Mouse (Mus musculus): ENCODE results near the gene Capn9. TPM values are rescaled to one million over a fixed set of nuclear protein-coding genes. Genes with fewer than 3 reads are reported as not detected.

Gene Capn9
- total RNA-seq (2015) (not detected in 2 replicates), total RNA-seq (2017) (not detected in 2 replicates)

DNA sequence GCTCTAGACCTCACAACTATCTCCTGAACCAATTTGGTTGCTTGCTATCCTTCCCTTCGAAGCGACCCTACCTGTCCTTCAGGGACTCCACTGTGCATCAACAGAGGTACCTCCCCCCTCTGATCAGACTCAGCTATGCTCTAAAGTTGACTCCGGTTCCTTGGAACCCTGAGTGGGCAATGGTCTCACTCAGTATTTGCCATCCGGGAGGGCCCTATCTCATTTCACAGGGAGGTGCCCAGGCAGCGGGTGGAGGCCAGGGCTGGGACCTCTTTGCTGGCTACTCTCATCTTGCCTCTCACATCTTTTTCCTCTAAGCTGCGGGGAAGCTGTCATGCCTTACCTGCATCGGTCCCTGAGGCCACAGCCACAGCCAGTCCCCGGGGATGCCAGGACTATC, at the start of gene Capn9:
Capn9 (plus strand) TSS at position 301 of the 400 bp plus-strand sequence.
- ATAC-seq (ENCODE audit: poor library complexity, severe bottlenecking) = no peak

DNA sequence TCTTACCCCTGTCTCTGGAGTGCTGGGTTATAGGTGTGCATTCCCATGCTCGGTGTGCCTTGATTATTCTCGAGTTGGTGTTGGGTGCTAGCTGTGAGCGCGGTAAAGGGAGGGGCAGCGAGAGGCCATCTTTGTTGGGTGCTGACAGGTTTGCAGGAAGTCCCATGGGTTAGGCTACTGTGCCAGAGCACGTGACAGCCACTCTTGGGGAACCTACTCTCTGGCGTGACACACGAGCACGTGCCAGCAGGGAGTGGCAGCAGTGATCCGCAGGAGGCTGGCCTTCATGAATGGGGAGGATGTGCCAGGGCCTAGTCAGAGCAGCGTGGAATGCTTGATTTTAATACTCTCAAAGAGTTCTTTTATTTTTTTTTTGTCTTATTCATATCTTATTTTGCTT, 49.6 kb upstream of the Capn9 start:
- ATAC-seq (ENCODE audit: poor library complexity, severe bottlenecking) = no peak

DNA sequence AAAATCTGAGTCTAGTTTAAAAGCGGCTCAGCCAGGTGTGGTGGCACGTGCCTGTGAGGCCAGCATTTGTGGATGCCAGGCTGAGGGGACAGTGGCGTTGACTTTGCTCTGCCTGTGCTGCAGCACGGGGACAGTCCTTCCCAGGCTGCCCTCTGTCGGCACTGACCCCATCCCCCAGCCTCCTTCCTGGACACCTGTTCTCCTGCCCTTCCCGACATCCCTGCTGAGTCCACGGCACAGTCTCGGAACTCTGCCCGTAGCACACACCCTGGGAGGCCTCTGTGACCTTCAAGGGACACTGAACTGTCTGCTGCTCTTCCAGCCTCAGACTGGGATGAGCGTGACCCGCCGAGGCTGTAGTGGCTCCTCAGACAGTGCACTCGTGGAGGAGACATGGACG, 45.8 kb upstream of the Capn9 start:
- ATAC-seq (ENCODE audit: poor library complexity, severe bottlenecking) = no peak

DNA sequence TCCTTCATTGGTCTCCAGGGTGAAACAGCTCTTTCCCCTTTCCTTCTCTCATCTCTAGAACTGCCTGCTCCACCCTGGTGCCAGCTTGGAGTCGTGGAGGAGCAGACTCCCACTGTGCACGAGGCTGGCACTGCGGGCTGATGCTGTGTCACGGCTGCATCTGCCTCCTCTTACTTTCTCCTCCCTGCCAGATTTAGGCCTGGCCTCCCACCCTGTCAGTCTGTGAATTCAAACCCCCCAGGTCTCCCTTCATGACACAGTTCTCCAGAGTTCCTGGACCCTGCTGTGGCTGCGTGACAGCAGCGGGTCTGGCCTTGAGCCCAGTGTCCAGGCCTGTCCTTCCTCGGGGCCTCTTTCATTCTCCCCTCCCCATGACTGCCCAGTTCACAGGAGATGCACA, 45.4 kb upstream of the Capn9 start:
- ATAC-seq (ENCODE audit: poor library complexity, severe bottlenecking) = no peak

DNA sequence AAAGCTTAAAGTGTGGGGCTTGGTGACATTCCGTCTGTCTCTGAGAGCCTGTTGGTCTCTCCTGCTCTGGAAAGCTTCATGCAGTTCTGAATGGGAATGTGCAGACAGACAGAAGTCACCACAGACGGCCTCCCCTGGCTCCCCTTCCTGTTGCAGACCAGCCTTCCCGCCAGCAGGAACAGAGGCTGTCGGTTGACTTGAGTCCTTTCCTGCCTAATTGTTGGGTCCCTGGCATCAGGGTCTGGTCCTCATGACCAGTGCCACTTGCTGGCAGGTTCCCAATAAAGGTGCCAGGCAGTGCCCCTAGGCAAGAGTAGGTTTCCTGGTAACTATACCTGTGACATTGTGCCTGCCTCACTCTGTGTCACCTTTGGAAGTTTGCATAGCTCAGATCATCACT, 44.9 kb upstream of the Capn9 start:
- no peak for ATAC-seq (ENCODE audit: poor library complexity, severe bottlenecking)

DNA sequence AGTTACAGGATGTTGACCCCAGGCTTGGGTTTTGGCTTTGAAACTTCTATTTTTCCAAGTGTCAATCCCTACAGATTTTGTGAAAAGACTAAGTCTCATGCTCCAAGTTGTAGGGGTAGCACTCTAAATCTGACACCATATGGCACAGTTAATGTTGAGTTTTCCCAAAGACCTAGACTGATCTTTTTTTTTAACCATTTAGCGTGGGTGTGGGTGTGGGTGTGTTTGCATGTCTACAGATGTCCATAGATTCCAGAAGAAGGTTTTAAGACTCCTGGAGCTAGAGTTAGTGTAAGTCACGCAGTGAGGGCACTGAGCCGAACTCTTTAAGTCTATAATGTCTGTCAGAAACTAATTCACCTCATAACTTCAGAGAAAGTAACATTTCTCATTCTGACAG, 43.3 kb upstream of the Capn9 start:
- ATAC-seq (ENCODE audit: poor library complexity, severe bottlenecking) = no peak

DNA sequence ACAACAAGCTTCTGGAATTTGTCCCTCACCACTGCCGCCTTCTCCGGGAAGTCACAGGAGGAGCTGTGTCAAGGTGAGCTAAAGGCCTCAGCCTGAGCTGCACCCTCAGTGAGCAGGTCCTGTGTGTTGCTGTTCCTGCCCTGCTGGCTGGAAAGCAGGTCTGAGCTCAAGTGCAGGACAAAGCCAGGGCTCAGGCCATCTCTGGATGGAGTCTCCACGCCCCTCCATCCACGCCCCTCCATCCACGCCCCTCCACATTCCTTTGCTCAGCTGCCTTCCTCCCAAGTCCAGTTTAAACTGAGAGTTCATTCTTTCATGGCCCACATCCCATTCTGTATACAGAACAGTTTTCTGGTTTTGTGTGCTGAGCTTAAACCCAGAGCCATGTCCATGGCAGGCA, 40.5 kb upstream of the Capn9 start:
- ATAC-seq (ENCODE audit: poor library complexity, severe bottlenecking) = no peak

DNA sequence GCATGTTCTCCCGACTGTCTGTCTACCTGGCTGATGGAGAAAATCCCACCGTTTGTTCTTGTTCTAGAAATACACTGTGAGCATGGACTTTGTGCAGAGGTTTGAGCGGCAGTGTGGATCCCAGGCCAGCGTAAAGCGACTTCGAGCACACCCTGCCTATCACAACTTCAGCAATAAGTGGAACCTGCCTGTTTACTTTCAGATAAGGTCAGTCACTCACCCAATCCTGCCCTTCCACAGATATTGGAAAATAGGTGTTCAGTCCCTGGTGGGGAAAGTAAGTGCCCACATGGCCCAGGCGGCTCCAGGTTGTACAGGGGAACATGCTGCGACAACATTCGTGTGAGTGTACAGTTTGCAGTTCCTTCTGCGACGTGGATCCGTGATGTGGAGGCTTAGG, 35.0 kb upstream of the Capn9 start:
- ATAC-seq (ENCODE audit: poor library complexity, severe bottlenecking) = no peak

DNA sequence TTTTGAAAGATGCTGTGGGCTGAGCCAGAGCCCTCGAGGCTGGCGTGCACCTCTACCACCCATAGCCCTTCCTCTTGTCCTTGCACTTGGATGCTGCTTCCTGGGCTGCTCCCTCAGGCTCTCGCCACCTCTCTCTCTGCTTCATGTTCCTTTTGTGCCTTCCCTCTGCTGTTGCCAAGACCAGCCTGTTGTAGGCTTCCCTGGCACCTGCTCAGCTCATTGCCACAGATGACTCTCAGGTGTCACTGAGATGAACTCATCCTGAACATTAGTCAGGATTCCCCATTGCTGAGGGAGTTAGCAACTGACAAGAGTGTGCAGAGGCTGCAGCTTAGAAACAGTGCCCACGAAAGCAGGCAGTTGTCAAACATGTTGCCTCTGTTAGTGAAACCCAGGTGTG, 33.9 kb upstream of the Capn9 start:
- no peak for ATAC-seq (ENCODE audit: poor library complexity, severe bottlenecking)

DNA sequence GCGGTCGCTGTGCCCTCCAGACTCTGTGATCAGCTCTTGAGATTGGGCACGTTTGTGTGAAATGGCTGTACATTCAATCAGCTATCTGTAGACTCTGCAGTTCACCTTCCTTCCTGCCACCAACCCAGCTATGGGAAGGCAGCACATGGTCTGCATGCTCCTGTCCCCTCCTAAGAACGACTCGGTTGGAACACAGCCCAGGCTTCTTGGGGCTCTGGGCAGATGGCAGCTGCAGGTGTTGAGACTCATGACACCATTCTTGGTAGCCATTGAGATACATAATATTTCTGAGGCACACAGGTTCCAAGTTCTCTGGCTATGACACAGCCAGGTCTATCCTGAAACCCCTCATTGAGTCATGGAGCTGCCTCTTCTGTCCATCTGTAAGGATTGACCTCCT, 32.6 kb upstream of the Capn9 start:
- no peak for ATAC-seq (ENCODE audit: poor library complexity, severe bottlenecking)

DNA sequence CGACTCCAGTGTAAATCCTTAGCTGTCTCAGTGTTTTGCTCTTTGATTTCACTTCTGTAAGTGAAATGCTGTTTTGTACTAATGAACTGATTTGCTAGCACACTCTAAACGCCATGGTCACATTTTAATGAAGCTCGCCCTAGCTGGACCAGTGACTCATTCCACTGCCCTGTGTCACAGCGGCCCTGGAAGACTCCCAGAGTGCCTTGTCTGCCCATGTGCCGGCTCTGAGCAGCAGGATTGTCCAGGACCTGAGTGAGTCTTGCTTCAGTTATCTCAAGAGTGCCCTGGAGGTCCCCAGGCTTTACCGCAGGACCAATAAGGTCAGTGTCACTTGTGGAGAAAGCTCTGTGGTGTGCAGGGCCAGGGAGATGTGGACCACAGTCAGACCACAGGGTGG, 29.5 kb upstream of the Capn9 start:
- no peak for ATAC-seq (ENCODE audit: poor library complexity, severe bottlenecking)

DNA sequence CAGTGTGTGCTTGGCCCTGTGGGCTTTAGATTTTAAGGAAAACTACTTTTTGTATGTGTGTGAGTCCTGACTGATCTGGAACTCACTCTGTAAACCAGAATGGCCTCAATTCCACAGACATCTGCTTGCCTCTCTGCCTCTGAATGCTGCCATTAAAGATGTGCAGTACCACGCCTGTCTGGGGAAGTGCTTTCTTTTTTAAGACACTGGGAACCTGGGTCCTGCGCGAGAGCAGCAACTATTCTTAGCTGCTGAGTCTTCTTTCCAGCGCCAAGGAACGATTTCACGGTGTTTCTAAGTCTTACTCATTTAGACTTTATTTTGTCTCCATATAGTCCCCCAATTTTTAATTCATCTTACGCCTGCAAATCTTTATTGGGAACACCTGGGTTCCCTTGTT, 29.1 kb upstream of the Capn9 start:
- ATAC-seq (ENCODE audit: poor library complexity, severe bottlenecking) = no peak

DNA sequence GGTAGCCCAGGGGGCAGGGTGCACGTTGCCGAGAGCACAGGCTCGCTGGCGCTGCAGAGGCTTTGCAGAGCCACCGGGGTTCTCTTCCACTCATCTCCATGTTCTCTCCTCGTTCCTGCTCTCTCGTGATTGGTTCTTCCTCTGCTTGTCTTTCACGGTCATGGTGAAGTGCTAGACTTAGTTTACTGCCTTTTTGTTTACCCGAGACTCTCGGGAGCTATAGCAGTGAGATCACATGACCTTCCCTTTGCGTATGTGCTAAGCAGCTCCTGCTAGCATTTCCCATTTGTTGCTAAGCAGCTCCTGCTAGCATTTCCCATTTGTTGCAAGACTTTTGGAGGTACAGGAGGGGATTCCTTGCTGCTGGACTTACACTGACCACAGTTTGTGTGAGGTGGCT, 28.6 kb upstream of the Capn9 start:
- ATAC-seq (ENCODE audit: poor library complexity, severe bottlenecking) = no peak

DNA sequence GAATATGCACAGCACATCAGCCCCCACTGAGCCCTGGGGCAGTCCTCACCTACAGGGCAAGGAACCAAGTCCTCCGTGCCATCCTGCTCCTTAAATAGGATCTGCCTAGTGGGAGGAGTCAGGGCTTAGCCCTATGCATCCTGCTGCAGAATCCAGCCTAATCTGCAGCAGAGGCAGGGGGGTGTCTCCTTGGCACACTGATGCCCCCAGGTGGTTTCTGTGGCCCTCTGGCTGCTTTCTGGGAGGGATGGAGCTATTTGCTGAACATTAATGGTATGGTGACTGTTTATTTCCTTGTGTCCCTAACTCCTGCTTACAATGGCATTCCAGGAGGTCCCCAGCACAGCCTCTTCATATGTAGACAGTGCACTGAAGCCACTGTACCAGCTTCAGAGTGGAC, 27.7 kb upstream of the Capn9 start:
- ATAC-seq (ENCODE audit: poor library complexity, severe bottlenecking) = no peak

DNA sequence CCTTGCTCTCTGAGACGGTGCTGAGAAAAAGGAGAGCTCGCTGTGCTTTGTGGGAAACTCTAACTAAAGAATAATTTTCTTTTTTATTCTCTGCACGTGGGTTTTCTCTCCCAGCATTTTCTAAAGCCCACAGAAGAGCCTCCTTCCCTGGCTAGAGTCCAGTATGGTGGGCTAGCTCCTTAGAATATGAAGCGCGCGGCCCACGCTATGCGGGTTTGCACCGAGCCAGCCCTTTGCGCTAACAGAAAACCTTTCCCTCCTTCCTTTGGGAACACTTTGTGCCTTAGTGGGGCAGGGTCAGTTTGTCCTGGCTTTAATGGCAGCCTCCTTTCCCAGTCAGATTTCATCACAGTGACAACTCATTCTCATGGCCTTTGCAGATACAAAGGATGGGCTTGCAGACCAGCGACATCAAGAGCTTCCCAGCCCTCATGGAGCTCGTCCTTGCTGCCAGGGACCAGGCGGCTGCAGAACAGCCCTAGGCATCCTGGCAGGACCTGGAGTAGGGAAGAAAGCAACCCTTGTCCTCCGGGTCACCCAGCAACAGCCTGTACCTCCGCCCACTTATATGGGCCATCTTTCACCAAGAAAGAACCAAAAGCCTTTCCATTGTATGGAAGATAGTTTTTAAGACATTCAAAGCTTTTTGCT, 24.8 kb upstream of the Capn9 start:
- ATAC-seq (ENCODE audit: poor library complexity, severe bottlenecking) = no peak

DNA sequence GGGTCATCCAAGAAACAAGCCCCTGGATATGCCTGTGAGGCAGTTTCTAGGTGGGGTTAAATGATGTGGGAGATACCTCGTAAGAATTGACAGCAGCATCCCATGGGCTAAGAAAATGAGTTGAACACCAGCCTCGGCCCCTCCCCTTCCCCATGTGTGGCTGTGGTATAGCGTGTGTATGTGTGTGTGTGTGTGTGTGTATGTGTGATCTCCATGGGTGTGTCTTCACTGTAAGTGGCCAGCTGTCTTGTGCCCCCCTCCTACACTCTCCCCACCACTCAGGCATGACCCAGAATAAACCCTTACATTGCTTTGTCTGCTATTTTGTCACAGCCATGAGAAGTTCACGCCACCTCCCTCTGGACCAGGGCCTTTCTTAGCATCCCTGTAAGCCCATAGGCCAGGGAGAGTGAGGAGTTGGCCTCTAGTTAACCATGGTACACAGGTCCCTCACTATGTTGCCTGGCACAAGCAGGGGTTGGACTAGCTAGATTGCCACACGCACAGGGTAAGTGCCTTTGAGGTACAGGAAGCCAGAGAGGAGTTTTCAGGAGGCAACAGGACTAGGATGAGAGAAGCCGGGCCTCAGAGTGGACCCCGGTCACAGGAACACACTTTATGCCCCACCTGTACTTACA, 20.7 kb upstream of the Capn9 start:
- no peak for ATAC-seq (ENCODE audit: poor library complexity, severe bottlenecking)

DNA sequence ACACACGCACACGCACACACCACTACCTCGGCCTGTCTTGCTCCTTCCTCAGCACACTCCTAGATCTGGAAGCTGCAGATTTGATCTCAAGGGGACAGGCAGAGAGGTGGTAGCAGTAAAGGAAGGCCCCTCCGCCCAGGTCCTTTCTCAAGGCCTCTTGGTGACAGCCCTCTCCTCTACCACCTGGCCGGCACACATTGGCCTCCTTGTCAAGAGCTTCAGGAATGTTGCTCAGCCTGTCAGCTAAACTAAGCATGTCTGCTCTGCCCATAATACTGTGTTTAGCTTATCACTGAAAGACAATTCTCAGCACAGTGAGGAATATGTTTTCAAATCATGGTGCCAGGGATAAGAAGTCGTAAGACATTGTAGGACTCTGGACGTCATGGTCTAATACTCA, 19.7 kb upstream of the Capn9 start:
- no peak for ATAC-seq (ENCODE audit: poor library complexity, severe bottlenecking)

DNA sequence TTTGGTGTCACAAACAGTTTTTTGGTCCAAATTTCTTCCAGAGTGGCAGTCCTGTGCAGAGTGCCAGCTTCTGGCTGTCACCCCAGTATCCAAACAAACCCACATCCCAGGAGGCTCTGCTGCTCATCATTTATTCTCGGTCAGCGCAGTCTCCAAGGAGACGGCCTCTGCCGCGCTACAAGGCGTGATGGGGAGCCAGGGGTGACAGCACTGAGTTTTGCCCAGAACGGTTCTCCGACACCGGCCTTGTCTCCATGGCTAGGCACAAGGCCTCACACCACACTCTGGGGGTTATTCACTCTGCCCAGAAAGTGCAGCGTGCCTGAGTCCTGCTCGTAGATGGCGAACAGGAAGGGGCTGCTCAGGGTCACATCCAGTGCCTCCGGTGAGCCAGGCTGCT, 19.3 kb upstream of the Capn9 start:
- ATAC-seq (ENCODE audit: poor library complexity, severe bottlenecking) = no peak

DNA sequence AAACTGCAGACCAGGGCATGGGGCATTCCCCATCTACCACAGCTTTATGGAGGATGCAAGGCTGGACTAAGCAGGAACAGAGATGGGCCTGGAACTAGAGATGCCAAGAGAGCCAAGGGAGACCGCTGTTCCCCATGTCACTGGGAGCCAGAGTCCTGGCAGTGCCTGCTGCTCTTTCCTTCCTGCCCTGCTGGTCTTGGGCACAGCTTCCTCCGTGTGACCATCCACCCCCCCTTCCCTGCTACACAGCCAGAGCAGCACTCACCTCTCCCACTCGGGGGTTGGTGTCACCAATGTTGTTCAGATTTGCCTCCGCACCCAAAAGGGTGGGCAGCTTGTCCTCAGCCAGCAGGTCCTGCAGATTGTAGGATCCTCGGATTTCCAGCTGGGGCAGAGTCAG, 18.4 kb upstream of the Capn9 start:
- no peak for ATAC-seq (ENCODE audit: poor library complexity, severe bottlenecking)

DNA sequence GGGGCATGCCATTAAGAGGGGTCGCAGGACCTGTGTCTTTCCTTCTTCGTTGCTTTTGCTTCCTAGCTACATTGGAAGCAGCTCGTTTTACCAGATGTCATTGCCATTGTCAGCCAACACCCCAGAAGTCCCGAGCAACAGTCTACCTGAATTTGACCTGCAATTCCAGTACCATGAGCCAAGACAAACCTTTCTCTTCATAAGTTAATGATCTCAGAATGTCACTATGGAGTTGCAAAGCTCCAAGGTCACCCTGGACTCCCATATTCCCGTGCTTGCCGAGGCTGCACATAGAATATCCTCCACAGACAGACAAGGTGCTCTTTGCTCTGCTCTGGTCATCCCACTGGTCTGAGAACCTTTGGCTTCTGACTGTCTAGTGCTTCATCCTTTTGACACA, 8.8 kb upstream of the Capn9 start:
- no peak for ATAC-seq (ENCODE audit: poor library complexity, severe bottlenecking)

DNA sequence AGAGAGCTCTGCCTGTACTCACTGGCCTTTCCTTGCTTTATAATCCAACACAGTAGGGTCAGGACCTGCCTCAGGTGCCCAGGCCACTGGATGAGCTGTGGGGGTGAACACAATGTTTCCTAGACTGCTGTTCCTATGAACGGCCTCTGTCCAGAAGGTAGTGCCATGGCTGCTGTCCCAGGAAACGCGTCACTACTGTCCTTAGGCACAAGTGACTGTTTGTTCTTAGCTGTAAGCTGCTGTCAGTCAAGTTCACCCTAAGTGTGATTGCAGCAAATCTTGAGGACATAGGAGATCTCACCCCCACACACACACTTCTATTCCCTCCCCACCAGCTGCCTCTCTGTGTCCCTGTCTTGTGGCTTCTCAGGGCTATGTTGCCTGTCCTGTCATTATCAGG, 8.3 kb upstream of the Capn9 start:
- no peak for ATAC-seq (ENCODE audit: poor library complexity, severe bottlenecking)

DNA sequence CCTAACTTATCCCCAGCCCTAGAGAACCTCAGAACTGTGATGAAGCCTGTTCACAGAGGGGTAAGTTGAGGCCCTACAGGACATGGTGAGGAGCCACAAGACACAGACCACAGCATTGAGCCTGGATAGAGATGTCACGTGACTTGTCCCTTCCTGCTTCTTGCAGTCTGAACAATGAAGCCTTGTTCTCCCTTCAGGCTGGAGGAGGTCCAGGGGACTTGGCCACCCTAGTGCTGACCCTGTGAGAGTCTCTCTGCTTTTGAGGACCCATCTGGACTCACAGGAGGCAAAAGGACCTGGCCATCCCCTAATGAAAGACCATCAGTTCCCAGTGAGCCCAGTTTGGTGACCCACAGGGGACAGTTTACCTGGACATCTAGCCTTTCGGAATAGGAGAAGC, 6.8 kb upstream of the Capn9 start:
- no peak for ATAC-seq (ENCODE audit: poor library complexity, severe bottlenecking)

DNA sequence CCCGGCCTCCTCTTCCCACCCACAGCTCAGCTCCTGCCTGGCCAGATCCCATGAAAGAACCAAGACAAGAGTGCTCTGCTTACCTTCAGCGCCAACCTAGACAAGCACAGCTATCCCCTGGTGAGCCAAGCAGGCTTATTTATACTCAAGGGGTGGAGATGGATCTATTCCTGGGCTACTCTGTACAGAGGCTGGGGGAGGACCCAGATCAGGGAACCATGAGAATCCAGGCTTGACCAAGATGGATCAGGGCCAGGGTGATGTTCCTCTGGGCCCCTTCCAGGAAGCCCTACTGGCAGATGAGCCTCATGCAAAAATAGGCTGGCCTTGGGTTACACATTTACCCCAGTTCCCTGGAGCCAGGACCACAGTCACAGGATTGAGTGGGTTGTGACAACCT, 6.3 kb upstream of the Capn9 start, which contains the start of gene Agt:
Agt (minus strand) TSS at position 114 of the 400 bp plus-strand sequence.
- ATAC-seq (ENCODE audit: poor library complexity, severe bottlenecking) = no peak

Data from megakaryocyte, adult 5-6 weeks (primary cell).